In genomic region chr19:43752489-43753225, GRCm38 (mm10) we compare ENCODE assay signal across 8 mouse cellular contexts. TPM values are rescaled to one million over a fixed set of nuclear protein-coding genes. Genes with fewer than 3 reads are reported as not detected.
A peak's percentile ranks its signal among the peaks of the same experiment; 100 is the strongest.
DNase-seq lines count a peak whose midpoint lies in the region; ATAC-seq and TF ChIP-seq lines count a peak whose summit lies in the region.

Gene Cutc, plus strand, starts transcription at chr19:43752996.
Gene Cox15, minus strand, starts transcription at chr19:43753000.

- peak within 1 kb of the TSS; percentile 86 for H3K4me3 ChIP-seq in bone marrow, adult 2 months (replicated peaks; ENCODE audit: control insufficient read depth, low read depth, low read length)
- H3K4me3 ChIP-seq in embryonic facial prominence, embryonic 15.5 days (replicated peaks) = peak within 1 kb of the TSS; percentile 74
- peak within 1 kb of the TSS; percentile 73 for H3K4me3 ChIP-seq in limb, embryonic 14.5 days (replicated peaks; ENCODE audit: low read length)
- peak within 1 kb of the TSS; percentile 58 for H3K4me3 ChIP-seq in midbrain, postnatal 0 days (ENCODE audit: low read depth, low read length)

- H3K9ac ChIP-seq in embryonic facial prominence, embryonic 15.5 days = peak within 1 kb of the TSS; percentile 73
- H3K9ac ChIP-seq in limb, embryonic 14.5 days (ENCODE audit: low read depth, low read length, severe bottlenecking) = peak within 1 kb of the TSS; percentile 79
- peak within 1 kb of the TSS; percentile 62 for H3K9ac ChIP-seq in midbrain, postnatal 0 days (replicated peaks; ENCODE audit: low read length, poor library complexity, severe bottlenecking)

- H3K36me3 ChIP-seq in embryonic facial prominence, embryonic 15.5 days = peaks cover 27% of the 10 kb centered on the region
- peaks cover 24% of the 10 kb centered on the region for H3K36me3 ChIP-seq in limb, embryonic 14.5 days (ENCODE audit: control insufficient read depth, insufficient read depth, low read length)
- peaks cover 17% of the 10 kb centered on the region for H3K36me3 ChIP-seq in midbrain, postnatal 0 days (ENCODE audit: insufficient read depth, low read length)

- no peaks in the 10 kb centered on the region; the same call in none of the 2 replicates for H3K4me1 ChIP-seq in bone marrow, adult 2 months (ENCODE audit: control insufficient read depth, insufficient read depth, low read length)
- peaks cover 3% of the 10 kb centered on the region; the same call in 1 of the 2 replicates for H3K4me1 ChIP-seq in embryonic facial prominence, embryonic 15.5 days
- H3K4me1 ChIP-seq in limb, embryonic 14.5 days (ENCODE audit: control insufficient read depth, insufficient read depth, low read length) = 0 out of 2 replicates have a peak, but pooled peaks cover 3% of the 10 kb centered on the region
- no peaks in the 10 kb centered on the region for H3K4me1 ChIP-seq in midbrain, postnatal 0 days (ENCODE audit: insufficient read depth, low read length)

- under 1% methylated on average over 62 of the region's 62 CpGs for WGBS in bone marrow, adult 2 months
- under 1% methylated on average over 62 of the region's 62 CpGs for WGBS in embryonic facial prominence, embryonic 15.5 days
- WGBS in limb, embryonic 14.5 days = under 1% methylated on average over 54 of the region's 62 CpGs
- WGBS in midbrain, postnatal 0 days = under 1% methylated on average over 56 of the region's 62 CpGs

- peak within 1 kb of the TSS; percentile 98 for H3K27ac ChIP-seq in bone marrow, adult 2 months (ENCODE audit: control insufficient read depth, insufficient read depth, low read depth, low read length, poor library complexity)
- H3K27ac ChIP-seq in embryonic facial prominence, embryonic 15.5 days (replicated peaks) = peak within 1 kb of the TSS; percentile 99
- peak within 1 kb of the TSS; percentile 94 for H3K27ac ChIP-seq in limb, embryonic 14.5 days (replicated peaks; ENCODE audit: low read depth, low read length)
- peak within 1 kb of the TSS; percentile 92 for H3K27ac ChIP-seq in midbrain, postnatal 0 days (ENCODE audit: low read depth, low read length)

- peak; percentile 97 for DNase-seq in 416B (ENCODE audit: low read depth)
- peak; percentile 97 for DNase-seq in heart, adult 8-10 months (ENCODE audit: low spot score)
- peak; percentile 98 for DNase-seq in kidney, adult 9 months
- DNase-seq in limb, embryonic 14.5 days (ENCODE audit: low spot score) = peak; percentile 99
- DNase-seq in midbrain, postnatal 0 days (ENCODE audit: low spot score) = peak; percentile 98
- peak; percentile 92 to 96 for DNase-seq in spleen, postnatal 14 days (ENCODE audit: low spot score in 2 of 2)

- peak; percentile 90 for ATAC-seq in embryonic facial prominence, embryonic 15.5 days (ENCODE audit: insufficient number of reproducible peaks, low FRiP score, low TSS enrichment, low read depth)
- peak; percentile 89 for ATAC-seq in limb, embryonic 14.5 days (ENCODE audit: low FRiP score, low read depth)
- peak; percentile 91 for ATAC-seq in midbrain, postnatal 0 days (ENCODE audit: low FRiP score)

- H3K4me2 ChIP-seq in embryonic facial prominence, embryonic 15.5 days (replicated peaks) = peak within 1 kb of the TSS; percentile 55
- peak within 1 kb of the TSS; percentile 55 for H3K4me2 ChIP-seq in limb, embryonic 14.5 days (replicated peaks; ENCODE audit: low read depth, low read length, severe bottlenecking)
- H3K4me2 ChIP-seq in midbrain, postnatal 0 days (ENCODE audit: low read depth, low read length, poor library complexity, severe bottlenecking) = peak within 1 kb of the TSS; percentile 44

- peak; percentile 96 for TF ChIP-seq POLR2A in bone marrow, adult 2 months (IDR thresholded peaks at IDR 0.05; ENCODE audit: borderline replicate concordance, control insufficient read depth, low read depth, low read length)
- peak; percentile 95 for TF ChIP-seq POLR2A in limb, embryonic 14.5 days (IDR thresholded peaks at IDR 0.05; ENCODE audit: borderline replicate concordance, extremely low read depth, insufficient read depth, insufficient read length)

- no peaks in the 10 kb centered on the region for H3K9me3 ChIP-seq in embryonic facial prominence, embryonic 15.5 days (replicated peaks)
- no peaks in the 10 kb centered on the region for H3K9me3 ChIP-seq in limb, embryonic 14.5 days (ENCODE audit: control insufficient read depth, low read length)
- no peaks in the 10 kb centered on the region for H3K9me3 ChIP-seq in midbrain, postnatal 0 days (ENCODE audit: low read length)

- H3K27me3 ChIP-seq in embryonic facial prominence, embryonic 15.5 days = no peaks in the 10 kb centered on the region
- no peaks in the 10 kb centered on the region for H3K27me3 ChIP-seq in limb, embryonic 14.5 days (ENCODE audit: control insufficient read depth, insufficient read depth, low read length)
- H3K27me3 ChIP-seq in midbrain, postnatal 0 days (ENCODE audit: insufficient read depth, low read length) = no peaks in the 10 kb centered on the region

- no peak; the same call in 1 of the 2 replicates for TF ChIP-seq CTCF in bone marrow, adult 2 months (IDR thresholded peaks at IDR 0.05; ENCODE audit: control insufficient read depth, insufficient read depth, low read length)
- TF ChIP-seq CTCF in midbrain, postnatal 0 days (IDR thresholded peaks at IDR 0.05) = peak; percentile 60

RNA-seq across cellular contexts. Expression of gene Cutc, which starts in this region (rescaled TPM):
- 6.6 and 9.1 TPM in 2 replicates for polyA plus RNA-seq in bone marrow, adult 2 months (2011; ENCODE audit: insufficient read depth, insufficient read length, low replicate concordance, missing spikeins)
- polyA plus RNA-seq in embryonic facial prominence, embryonic 15.5 days (2015; fragmentation: Nextera tagmentation; extraction: Ambion mirVana) = 14.1 and 14.9 TPM in 2 replicates
- 10 to 100 TPM; 13.9 to 15.8 (median 14.6) TPM for total RNA-seq in heart, adult 8-10 months (2022)
- polyA plus RNA-seq in limb, embryonic 14.5 days (2012; rRNA removed) = 7.0 and 8.2 TPM in 2 replicates
- 13.0 and 13.3 TPM in 2 replicates for polyA plus RNA-seq in limb, embryonic 14.5 days (2014; fragmentation: Nextera tagmentation; extraction: Ambion mirVana)
- total RNA-seq in midbrain, postnatal 0 days (2014; rRNA removed) = 2.7 and 5.2 TPM in 2 replicates
- 7.8 and 8.0 TPM in 2 replicates for polyA plus RNA-seq in midbrain, postnatal 0 days (2015; fragmentation: Nextera tagmentation; extraction: Ambion mirVana)

RNA-seq across cellular contexts. Expression of gene Cox15, which starts in this region (rescaled TPM):
- polyA plus RNA-seq in bone marrow, adult 2 months (2011; ENCODE audit: insufficient read depth, insufficient read length, low replicate concordance, missing spikeins) = 3.0 and 12.4 TPM in 2 replicates
- 10.0 and 11.5 TPM in 2 replicates for polyA plus RNA-seq in embryonic facial prominence, embryonic 15.5 days (2015; fragmentation: Nextera tagmentation; extraction: Ambion mirVana)
- total RNA-seq in heart, adult 8-10 months (2022) = 10 to 100 TPM; 23.7 to 26.4 (median 25.1) TPM
- 15.8 and 17.7 TPM in 2 replicates for polyA plus RNA-seq in limb, embryonic 14.5 days (2012; rRNA removed)
- 7.7 and 8.8 TPM in 2 replicates for polyA plus RNA-seq in limb, embryonic 14.5 days (2014; fragmentation: Nextera tagmentation; extraction: Ambion mirVana)
- 22.3 and 32.7 TPM in 2 replicates for total RNA-seq in midbrain, postnatal 0 days (2014; rRNA removed)
- 9.4 and 10.6 TPM in 2 replicates for polyA plus RNA-seq in midbrain, postnatal 0 days (2015; fragmentation: Nextera tagmentation; extraction: Ambion mirVana)

Comparison
In these comparisons a context has a peak if more than half of its experiments do, and no peak if none do; other contexts are left out.
1. Peak in every context shown above with its lines: DNase-seq, ATAC-seq, H3K4me3 ChIP-seq and H3K27ac ChIP-seq.